Mouse (Mus musculus) embryonic fibroblast, embryonic 13.5 days (primary cell): ENCODE measurements at regions not wholly inside any gene's neighbourhood (a gene's known extent, or its start where the extent isn't known, plus 50 kb on each side); places are given as distances from the start of the nearest gene placed in this dataset.

Experiments
- CTCF ChIP-seq: IDR thresholded peaks from 2 replicates; pipeline ENCODE4 v1.5.1; 2011; ENCODE audit warnings: mild to moderate bottlenecking, control low read depth, low read length, moderate library complexity, borderline replicate concordance; ENCODE audit not compliant: insufficient read depth
- POLR2A ChIP-seq: IDR thresholded peaks from 2 replicates; pipeline ENCODE4 v1.6.1; 2011; ENCODE audit warnings: low read depth, mild to moderate bottlenecking, control low read depth, low read length, moderate library complexity

GRCm38 (mm10) chr7:71491128-71491527 is 139.8 kb upstream of the Gm10295 start:
- no peak for TF ChIP-seq POLR2A
- TF ChIP-seq CTCF, result no peak
